Mouse (Mus musculus) cerebellum, adult 11-12 months (tissue): ENCODE measurements around the gene Tspan11.

Source experiments
- DNase-seq: peaks from one replicate; pipeline ENCODE4 v3.0.0; 2022

Gene Tspan11

GRCm38 (mm10) chr6:127886916-127887315 is 473 bp upstream of the Tspan11 start:
- DNase-seq = no peak

DNA sequence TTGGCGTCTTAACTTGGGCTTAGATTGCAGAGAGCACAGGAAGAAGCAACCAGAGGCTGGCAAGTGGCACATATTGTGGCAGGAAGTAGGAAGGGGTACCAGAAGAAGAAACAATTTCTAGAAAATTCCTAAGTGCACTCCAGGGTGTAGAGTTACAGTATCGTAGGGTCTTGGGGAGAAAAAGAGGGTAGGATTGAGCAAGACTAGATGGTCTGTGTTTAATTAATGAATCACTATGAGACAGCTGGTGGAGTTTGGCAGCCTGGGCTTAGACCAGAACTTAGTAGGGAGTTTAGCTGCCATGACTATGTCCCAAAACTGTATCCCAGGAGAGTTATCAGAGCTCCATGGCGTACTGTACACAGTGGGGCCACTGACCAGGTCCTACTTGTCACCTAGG is 1.2 kb downstream of the Tspan11 start:
- DNase-seq = no peak

DNA sequence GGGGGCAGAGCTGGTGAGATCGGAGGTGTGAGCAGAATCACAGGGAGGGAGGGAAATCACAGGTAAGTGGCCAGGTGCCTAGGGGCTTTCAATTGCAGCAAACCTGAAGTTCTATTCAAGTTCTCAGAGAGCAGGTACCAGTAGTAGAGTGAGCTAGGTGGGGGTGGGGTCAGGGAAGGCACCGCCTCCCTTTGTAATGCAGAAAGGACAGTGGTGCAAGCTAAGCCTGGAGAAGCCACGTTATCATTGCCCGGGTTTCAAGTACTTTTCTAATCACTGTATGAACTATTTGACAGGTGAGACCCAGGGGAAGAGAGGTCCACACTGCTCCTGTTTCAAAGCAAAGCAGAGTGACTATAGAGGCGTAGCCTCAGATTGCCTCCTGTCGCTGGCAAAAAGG is 6.2 kb downstream of the Tspan11 start:
- DNase-seq = no peak

DNA sequence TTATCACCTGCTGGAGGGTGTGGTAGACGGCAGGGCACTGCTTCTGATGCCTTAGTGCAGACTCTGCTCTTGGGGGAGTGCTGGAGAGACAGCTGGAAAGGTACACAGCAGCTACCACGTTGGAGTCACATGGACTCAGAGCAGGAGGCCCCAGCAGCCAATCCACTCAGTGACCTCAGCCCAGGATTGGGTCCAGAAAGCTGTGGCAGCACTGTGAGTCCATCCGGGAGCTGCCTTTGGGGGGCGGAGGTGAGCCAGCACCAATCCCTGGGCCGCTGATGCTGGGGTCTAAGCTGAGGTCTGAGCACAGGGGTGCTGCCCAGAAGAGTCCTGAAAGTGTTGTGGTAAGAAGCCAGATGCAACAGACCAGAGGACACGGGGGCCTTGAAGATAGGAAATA is 7.6 kb downstream of the Tspan11 start:
- no peak for DNase-seq

DNA sequence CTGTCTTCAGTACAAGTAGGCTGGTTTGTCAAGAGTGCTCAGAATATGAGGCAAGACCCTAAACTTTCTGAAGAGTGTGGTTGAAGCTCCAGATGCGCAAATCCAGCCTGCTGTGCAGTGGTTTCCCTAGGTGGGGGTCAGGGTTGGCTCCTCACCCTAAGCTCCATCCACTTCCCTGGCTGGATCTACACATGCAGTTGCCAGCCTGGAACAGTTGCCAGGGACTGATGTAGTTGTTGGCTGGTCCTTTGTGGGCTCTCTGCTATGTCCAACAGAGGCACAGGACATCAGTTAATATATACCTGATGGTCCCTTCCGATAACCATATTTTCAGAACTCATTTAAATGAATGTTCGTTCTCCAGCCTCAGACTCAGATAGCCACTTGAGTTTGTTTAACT is 9.0 kb downstream of the Tspan11 start:
- no peak for DNase-seq

DNA sequence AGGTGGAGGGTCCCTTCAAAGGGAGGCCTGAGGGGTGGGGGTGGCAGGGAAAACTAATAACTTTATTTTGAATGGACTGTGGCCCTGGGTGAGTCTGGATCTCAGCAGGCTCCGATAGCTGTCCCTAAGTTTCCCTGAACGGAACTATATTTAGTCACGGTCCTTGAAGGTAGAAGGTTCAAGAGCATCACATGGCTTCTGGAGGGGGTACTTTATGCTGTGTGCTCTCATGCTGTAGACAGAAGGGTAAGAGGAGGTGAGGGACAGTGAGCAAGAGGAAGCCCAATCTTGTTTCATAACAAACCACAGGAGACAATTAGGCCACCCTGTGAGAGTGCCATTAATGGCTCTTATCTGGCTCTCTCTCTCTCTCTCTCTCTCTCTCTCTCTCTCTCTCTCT is 10.0 kb downstream of the Tspan11 start:
- DNase-seq = no peak

DNA sequence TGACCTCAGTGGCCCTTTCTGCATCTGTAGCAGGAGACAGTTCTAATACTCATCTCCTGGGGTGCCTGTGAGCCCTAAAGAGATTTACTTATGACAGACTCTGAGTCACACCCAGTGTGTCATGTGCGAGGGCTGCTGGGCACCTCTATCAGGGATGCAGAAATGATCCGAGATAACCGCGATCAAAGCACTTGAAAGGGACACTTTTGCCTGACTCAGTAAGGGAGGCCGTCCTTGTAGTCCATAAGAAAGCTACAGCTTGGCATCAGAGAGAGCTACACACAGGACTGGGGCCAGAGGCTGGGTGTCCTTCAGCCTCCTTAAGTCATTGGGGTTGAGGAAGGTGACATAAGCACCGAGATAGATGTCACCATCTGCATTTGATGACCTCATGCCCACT is 12.7 kb downstream of the Tspan11 start:
- DNase-seq = no peak

DNA sequence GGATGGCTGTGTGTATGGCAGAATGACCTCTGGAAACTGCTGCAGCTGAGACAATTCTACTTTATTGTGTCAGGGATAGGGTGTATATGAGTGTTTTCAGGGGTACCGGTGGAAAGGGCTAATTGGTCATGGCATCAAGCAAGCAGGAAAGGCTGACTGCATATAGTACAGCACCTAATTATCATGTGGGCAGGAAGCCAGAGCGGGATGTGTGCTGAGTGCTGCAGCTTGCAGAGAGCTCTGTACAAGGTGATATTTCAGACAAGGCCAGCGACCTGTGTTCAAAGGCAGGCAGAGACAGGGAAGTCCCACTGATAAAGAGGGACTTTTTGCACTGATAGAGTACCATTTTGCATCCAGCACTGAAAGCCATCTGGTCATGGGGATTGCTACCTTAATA is 13.9 kb downstream of the Tspan11 start:
- no peak for DNase-seq

DNA sequence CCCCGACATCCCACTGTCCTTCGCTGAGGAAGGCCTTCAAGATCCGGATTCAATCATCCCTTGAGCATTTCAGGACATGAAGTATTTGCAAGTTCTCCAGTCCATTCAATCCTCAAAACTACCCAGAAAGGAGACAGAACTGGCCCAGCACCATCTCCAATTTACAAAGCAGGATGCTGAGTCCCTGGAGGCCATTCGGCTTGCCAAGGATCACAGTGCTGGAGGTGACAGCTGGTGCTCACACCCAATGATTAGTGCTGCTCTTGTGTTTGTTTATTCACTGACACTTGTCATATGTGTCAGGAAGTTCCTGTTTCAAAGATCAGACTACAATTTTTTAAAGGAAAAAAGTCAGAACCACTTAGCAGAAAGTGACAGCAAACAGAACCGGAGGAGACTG is 14.3 kb downstream of the Tspan11 start:
- no peak for DNase-seq

DNA sequence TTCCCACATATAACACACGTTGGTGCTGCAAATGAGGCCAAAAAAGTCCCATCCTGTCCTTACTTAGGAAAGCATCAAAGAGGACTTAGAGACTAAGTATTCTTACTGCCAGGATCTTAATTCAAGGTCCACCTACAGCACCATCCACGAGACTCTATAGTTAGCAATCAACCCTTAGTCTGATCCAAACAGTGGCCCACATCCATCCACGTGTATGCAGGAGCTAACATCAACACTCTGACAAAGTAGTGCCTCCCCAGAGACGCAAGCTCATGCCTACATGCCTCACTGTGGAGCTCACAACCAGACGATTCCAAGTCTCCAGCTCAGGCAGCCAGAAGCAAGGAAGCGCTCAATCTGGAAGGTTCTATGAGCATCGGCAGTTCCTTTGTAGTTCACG is 15.2 kb downstream of the Tspan11 start:
- no peak for DNase-seq

DNA sequence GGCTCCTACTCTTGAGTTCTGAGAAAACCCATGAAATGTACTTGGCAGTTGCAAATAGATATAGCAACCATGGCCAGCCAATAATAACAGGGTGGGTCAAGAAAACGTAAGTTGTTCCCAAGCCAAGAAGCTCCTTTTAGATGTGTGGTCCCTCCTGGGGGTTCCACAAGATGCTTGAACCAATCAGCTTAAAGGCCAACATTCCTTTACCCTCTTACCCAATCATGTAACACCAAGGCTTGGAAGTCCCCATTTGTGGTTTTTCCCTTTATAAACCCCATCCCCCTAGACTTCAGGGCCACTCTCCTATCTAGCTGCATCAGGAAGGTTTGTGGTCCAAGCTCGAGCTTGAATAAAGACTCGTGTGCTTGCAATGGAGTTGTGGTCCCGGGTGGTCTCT is 23.2 kb downstream of the Tspan11 start:
- DNase-seq = no peak

DNA sequence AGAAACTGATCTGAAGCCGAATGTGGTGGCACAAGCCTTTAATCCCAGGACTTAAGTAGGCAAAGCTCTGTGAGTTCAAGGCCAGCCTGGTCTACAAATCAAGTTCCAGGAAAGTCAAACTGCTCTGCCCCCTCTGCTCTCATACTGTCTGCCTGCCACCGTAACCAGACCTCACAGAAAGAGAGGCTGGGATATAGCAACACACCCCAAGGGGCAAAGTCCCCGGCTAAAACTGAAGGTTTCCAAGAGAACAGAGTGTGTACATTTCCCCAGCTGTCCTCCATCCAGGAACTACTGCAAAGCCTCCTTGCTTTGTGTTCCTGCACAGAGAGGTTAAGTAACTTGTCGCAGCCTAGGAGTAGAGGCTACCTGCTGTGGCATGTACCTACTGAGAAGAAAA is 24.3 kb downstream of the Tspan11 start:
- no peak for DNase-seq

DNA sequence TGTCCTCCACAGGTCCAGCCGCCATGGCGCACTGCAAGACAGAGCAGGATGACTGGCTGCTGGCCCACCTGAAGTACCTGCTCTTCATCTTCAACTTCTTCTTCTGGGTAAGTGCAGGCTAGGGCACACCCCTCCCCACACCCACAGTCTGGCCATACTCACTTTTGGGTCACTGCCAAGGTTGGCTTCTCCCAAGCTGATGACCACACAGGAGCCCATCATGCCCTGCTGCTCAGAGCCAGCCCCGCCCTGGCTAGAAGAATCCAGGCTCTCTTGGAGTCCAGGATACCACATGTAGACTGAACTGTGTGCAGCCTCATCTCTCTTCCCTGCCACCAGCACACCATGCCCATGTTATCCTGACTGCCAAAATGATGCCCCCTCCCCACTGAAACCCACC is 25.5 kb downstream of the Tspan11 start:
- no peak for DNase-seq

- DNase-seq = no peak
These were observed 29.6 kb downstream of the Tspan11 start for GRCm38 (mm10) chr6:127916993-127917392.

DNA sequence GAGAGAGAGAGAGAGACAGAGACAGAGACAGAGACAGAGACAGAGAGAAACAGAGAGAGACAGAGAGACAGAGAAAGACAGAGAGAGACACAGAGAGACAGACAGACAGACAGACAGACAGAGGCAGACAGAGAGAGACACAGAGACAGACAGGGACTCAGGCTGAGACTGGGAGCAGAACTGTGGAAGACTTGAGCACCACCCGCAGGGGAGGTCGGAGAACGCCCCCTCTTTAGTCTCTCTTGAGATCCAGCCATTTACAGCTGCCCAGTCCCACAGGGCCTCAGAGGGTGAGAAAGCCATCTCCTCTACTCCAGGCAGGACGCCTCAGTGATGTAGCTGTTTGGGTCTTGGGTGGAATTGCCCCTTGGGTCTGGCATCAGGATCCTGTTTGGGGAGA is 30.3 kb downstream of the Tspan11 start:
- DNase-seq = no peak

GRCm38 (mm10) chr6:127919491-127919890 is 32.1 kb downstream of the Tspan11 start:
- no peak for DNase-seq

- peak; percentile 40 for DNase-seq
These were observed 33.3 kb downstream of the Tspan11 start for GRCm38 (mm10) chr6:127920652-127921051.

- no peak for DNase-seq
These were observed 34.6 kb downstream of the Tspan11 start for GRCm38 (mm10) chr6:127921996-127922395.

DNA sequence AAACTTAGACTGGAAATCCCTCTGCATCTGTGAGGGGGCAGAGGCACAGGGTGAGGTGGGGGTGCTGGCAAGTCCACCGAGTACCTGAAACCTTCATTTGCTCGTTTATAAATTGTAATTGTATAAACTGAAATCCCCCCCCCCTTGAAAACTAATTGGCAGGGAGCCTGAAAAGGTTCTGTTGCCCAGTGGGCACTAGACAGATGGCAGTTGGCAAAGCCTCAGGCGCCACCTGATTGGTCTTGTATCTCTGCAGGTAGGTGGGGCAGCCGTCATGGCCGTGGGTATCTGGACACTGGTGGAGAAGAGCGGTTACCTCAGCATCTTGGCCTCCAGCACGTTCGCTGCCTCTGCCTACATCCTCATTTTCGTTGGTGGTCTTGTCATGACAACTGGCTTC is 35.9 kb downstream of the Tspan11 start:
- DNase-seq = no peak

DNA sequence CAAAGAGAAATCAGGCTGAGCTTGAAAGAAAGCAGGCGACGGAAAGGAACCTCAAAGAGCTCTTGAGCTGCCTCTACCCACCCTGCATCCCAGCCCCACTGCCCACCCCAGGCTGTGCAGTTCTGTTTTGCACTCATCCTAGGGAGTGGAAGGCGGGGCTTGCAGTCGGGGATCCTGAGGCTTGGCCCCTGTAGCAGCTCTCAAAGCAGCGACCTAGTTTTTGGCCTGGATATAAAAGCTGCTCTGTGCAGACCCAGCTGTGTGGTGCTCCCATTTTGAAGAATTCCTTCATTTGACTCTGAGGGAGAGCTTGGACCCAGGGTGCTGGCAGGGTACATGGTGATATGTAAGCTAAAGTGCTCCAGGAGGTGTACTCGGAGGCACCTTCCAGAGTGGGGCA is 37.4 kb downstream of the Tspan11 start:
- DNase-seq = peak; percentile 20

DNA sequence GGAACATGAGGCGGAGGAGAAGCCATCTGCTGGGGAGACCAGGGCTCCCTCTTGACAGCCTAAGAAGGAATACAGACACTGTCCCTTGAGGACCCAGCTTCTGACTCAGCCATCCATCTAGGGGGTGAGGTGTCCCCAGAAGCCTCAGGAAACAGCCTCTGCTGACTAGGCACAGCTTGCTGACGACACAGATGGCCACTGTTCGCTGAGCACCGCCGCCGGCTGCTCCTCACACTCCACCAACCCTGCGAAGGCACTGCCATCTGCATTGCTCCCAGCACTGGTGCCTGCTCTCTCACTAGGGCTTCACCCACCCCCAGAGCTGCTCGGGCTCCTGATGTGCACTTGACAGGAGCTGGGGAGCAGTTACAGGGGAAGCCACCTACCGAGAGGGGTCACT is 38.5 kb downstream of the Tspan11 start:
- peak; percentile 24 for DNase-seq

- no peak for DNase-seq
These were observed 41.3 kb downstream of the Tspan11 start for GRCm38 (mm10) chr6:127928682-127929081.

- no peak for DNase-seq
These were observed 45.3 kb downstream of the Tspan11 start for GRCm38 (mm10) chr6:127932697-127933096.

GRCm38 (mm10) chr6:127933841-127934240 is 46.5 kb downstream of the Tspan11 start:
- no peak for DNase-seq

GRCm38 (mm10) chr6:127935105-127935504 is 47.7 kb downstream of the Tspan11 start:
- no peak for DNase-seq

GRCm38 (mm10) chr6:127942421-127942820 is 55.0 kb downstream of the Tspan11 start:
- no peak for DNase-seq
